Mouse (Mus musculus) hindbrain, embryonic 12.5 days (tissue): ENCODE measurements at regions not wholly inside any gene's neighbourhood (a gene's known extent, or its start where the extent isn't known, plus 50 kb on each side); places are given as distances from the start of the nearest gene placed in this dataset.
"Not testable (repeated sequence)": the region's sequence is repeated elsewhere in the genome, so short reads cannot be mapped to it uniquely, and the experiment has no call there.

Source experiments
- ATAC-seq: fragments of 200-750 bp; cut with Nextera tagmentation; 2 replicates; pipeline ENCODE4 v1.8.0; 2017; ENCODE audit warnings: moderate TSS enrichment; ENCODE audit not compliant: low FRiP score
- H3K27ac ChIP-seq: fragments of 300-500 bp; sonication (generic); 2 replicates; pipeline ENCODE4 v1.5.1; 2016; ENCODE audit warnings: mild to moderate bottlenecking
- H3K27me3 ChIP-seq: fragments of 300-500 bp; sonication (generic); 2 replicates; pipeline ENCODE4 v1.6.1; 2016; ENCODE audit warnings: mild to moderate bottlenecking
- H3K36me3 ChIP-seq: fragments of 300-500 bp; sonication (generic); 2 replicates; pipeline ENCODE4 v1.6.1; 2016; ENCODE audit warnings: mild to moderate bottlenecking
- H3K4me1 ChIP-seq: fragments of 300-500 bp; sonication (generic); 2 replicates; pipeline ENCODE4 v1.6.1; 2016
- H3K4me2 ChIP-seq: fragments of 300-500 bp; sonication (generic); replicated peaks from 2 replicates; pipeline ENCODE4 v1.6.1; 2016; ENCODE audit warnings: mild to moderate bottlenecking
- H3K4me3 ChIP-seq: fragments of 300-500 bp; sonication (generic); 2 replicates; pipeline ENCODE4 v1.5.1; 2016; ENCODE audit warnings: mild to moderate bottlenecking
- H3K9ac ChIP-seq: fragments of 300-500 bp; sonication (generic); 2 replicates; pipeline ENCODE4 v1.6.1; 2016; ENCODE audit warnings: mild to moderate bottlenecking, moderate library complexity
- H3K9me3 ChIP-seq: fragments of 300-500 bp; sonication (generic); replicated peaks from 2 replicates; pipeline ENCODE4 v1.6.1; 2016; ENCODE audit warnings: mild to moderate bottlenecking
- WGBS: fragments of 180-500 bp; shearing (Covaris S2); methylation state at CpG from one replicate; pipeline ENCODE4 v1.1.7; 2016; 5-methylcytosine and 5-hydroxymethylcytosine counted together

GRCm38 (mm10) chr14:14520195-14520594 is 119.1 kb downstream of the Olfr721-ps1 start:
- Histone ChIP-seq H3K9ac (no peak overlapping the region), H3K27me3 (no peaks in the 10 kb centered on the region), H3K4me2 (no peak overlapping the region), H3K27ac (no peak overlapping the region), H3K36me3 (no peaks in the 10 kb centered on the region), H3K9me3 (no peaks in the 10 kb centered on the region), H3K4me1 (0 out of 2 replicates have a peak, but pooled peaks cover 2% of the 10 kb centered on the region), H3K4me3 (no peak overlapping the region)
- no peak for ATAC-seq

- not testable (repeated sequence) for H3K4me3 ChIP-seq, H3K9ac ChIP-seq, H3K4me1 ChIP-seq, H3K27ac ChIP-seq, H3K4me2 ChIP-seq, H3K9me3 ChIP-seq, H3K27me3 ChIP-seq, ATAC-seq, H3K36me3 ChIP-seq
- WGBS = 73% methylated on average over 6 of the region's 6 CpGs
These were observed 120.2 kb downstream of the Olfr721-ps1 start for GRCm38 (mm10) chr14:14521331-14521730.

- no peaks in the 10 kb centered on the region for H3K36me3 ChIP-seq
- WGBS = 92% methylated on average over 4 of the region's 4 CpGs
- ATAC-seq = no peak
These were observed 124.1 kb downstream of the Olfr721-ps1 start for GRCm38 (mm10) chr14:14525225-14525624.

DNA sequence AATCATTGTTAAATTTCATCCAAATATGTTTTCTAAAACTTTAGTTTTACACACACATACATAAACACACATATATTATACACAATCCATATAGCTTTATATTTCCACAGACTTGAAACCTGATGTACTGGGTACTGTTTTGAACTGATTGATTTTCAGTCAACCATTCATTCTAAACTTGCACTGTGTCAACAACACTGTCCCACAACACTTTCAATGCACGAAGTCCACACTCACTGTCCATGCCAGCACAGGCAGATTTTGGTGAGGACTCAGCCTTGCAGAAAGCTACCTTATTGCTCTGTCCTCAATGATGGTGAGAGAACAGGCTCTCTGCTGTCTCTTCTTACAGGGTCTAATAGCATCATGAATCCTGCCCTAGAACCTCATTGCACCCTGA is 127.3 kb downstream of the Olfr721-ps1 start:
- Histone ChIP-seq H3K4me3 (no peak overlapping the region), H3K4me1 (no peaks in the 10 kb centered on the region), H3K27me3 (no peaks in the 10 kb centered on the region), H3K9me3 (no peaks in the 10 kb centered on the region), H3K27ac (no peak overlapping the region), H3K36me3 (no peaks in the 10 kb centered on the region), H3K4me2 (no peak overlapping the region), H3K9ac (no peak overlapping the region)
- ATAC-seq = no peak
- 73% methylated on average over 1 of the region's 1 CpGs for WGBS

More at GRCm38 (mm10) chr14:14525225-14525624, 124.1 kb downstream of the Olfr721-ps1 start:
- no peak overlapping the region for H3K9ac ChIP-seq
- no peaks in the 10 kb centered on the region for H3K4me1 ChIP-seq
- H3K27ac ChIP-seq = no peak overlapping the region
- no peaks in the 10 kb centered on the region for H3K27me3 ChIP-seq
- H3K4me2 ChIP-seq = no peak overlapping the region
- H3K9me3 ChIP-seq = no peaks in the 10 kb centered on the region
- H3K4me3 ChIP-seq = no peak overlapping the region

GRCm38 (mm10) chr14:14541206-14541605 is 140.1 kb downstream of the Olfr721-ps1 start:
- Histone ChIP-seq H3K27ac (no peak overlapping the region), H3K4me2 (no peak overlapping the region), H3K9ac (no peak overlapping the region), H3K27me3 (no peaks in the 10 kb centered on the region), H3K36me3 (no peaks in the 10 kb centered on the region), H3K4me1 (no peaks in the 10 kb centered on the region), H3K4me3 (no peak overlapping the region), H3K9me3 (no peaks in the 10 kb centered on the region)
- ATAC-seq = no peak

DNA sequence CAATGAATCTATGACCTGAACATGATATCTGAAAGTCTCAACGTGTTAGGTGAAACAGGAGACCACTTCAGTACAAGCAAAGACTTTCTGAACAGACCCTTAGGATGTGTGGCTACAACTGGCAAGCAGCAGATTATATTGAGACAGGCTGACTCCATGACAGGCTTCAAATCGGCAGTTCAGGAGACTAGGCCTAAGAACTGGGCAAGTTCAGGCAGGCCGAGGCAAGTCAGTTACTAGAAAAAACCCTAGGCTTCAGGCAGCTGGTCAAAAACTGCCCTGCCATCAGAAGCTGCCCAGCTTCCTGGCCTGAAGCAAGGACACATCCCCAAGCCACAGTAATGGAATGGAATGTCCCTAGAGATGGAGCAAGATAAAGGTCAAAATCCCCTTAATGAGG is 140.6 kb downstream of the Olfr721-ps1 start:
- ATAC-seq = no peak
- no peak overlapping the region for H3K9ac ChIP-seq
- WGBS = 70% methylated on average over 3 of the region's 3 CpGs

DNA sequence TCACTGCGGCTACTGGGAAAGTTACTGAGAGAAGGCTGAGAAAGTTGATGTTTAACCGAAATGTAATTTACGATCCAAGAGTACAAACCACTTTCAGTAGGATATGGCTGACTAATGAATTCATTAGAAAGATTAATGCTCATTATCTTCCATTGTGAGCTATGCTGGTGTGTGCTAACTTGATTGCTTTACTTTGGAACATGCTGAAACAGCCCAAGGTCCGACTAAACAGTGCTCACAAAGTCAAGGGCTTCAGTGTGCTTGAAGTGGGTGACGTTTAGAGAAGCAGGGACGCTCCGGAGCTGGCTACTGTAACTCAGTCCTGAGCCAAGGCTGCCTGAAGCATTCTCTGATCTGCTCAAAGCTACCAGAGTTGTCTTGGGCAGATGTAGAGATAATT is 143.1 kb downstream of the Olfr721-ps1 start:
- 78% methylated on average over 7 of the region's 7 CpGs for WGBS

More for the DNA sequence above, 140.6 kb downstream of the Olfr721-ps1 start:
- no peaks in the 10 kb centered on the region for H3K36me3 ChIP-seq
- H3K27me3 ChIP-seq = no peaks in the 10 kb centered on the region
- H3K4me1 ChIP-seq = no peaks in the 10 kb centered on the region
- no peak overlapping the region for H3K27ac ChIP-seq
- H3K4me3 ChIP-seq = no peak overlapping the region
- no peak overlapping the region for H3K4me2 ChIP-seq
- no peaks in the 10 kb centered on the region for H3K9me3 ChIP-seq

GRCm38 (mm10) chr14:14552201-14552600 is 149.9 kb upstream of the Slc4a7 start:
- 69% methylated on average over 2 of the region's 2 CpGs for WGBS
- H3K4me2 ChIP-seq = no peak overlapping the region
- ATAC-seq = no peak

More for the DNA sequence above, 143.1 kb downstream of the Olfr721-ps1 start:
- H3K9me3 ChIP-seq = no peaks in the 10 kb centered on the region
- H3K4me1 ChIP-seq = no peaks in the 10 kb centered on the region
- no peak overlapping the region for H3K27ac ChIP-seq
- H3K9ac ChIP-seq = no peak overlapping the region
- H3K4me2 ChIP-seq = no peak overlapping the region
- H3K27me3 ChIP-seq = no peaks in the 10 kb centered on the region
- H3K36me3 ChIP-seq = no peaks in the 10 kb centered on the region
- no peak overlapping the region for H3K4me3 ChIP-seq
- ATAC-seq = no peak

GRCm38 (mm10) chr14:14574851-14575250 is 127.2 kb upstream of the Slc4a7 start:
- Histone ChIP-seq H3K27me3 (no peaks in the 10 kb centered on the region), H3K36me3 (no peaks in the 10 kb centered on the region), H3K4me2 (no peak overlapping the region), H3K4me3 (no peak overlapping the region), H3K9ac (no peak overlapping the region), H3K9me3 (no peaks in the 10 kb centered on the region), H3K27ac (no peak overlapping the region), H3K4me1 (no peaks in the 10 kb centered on the region)
- WGBS = 75% methylated on average over 4 of the region's 4 CpGs
- no peak for ATAC-seq

More at GRCm38 (mm10) chr14:14552201-14552600, 149.9 kb upstream of the Slc4a7 start:
- Histone ChIP-seq H3K9me3 (no peaks in the 10 kb centered on the region; the same call in 1 of the 2 replicates), H3K4me1 (no peaks in the 10 kb centered on the region), H3K36me3 (no peaks in the 10 kb centered on the region), H3K4me3 (no peak overlapping the region), H3K27me3 (no peaks in the 10 kb centered on the region), H3K27ac (no peak overlapping the region), H3K9ac (no peak overlapping the region)

- WGBS = 88% methylated on average over 2 of the region's 2 CpGs
- no peak for ATAC-seq
These were observed 110.1 kb upstream of the Slc4a7 start for GRCm38 (mm10) chr14:14591939-14592338.

DNA sequence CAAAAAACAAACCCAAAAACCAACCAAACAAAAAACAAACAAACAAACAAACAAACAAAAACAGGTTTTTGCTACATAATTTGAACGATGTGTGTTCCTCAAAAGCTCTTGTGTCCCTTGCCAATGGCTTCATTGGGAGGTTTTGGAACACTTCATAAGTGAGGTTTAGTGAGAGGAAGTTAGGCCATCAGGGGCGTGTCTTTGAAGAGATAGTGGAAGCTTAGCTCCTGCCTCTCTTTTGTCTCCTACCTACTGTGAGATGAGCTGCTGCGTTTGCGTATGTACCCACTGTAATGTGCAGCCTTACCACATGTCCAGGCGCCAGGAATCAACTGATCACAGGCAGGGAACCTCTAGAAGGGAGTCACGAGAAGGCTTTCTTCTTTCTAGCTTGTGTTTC is 107.3 kb upstream of the Slc4a7 start:
- ATAC-seq = no peak
- Histone ChIP-seq H3K27me3 (no peaks in the 10 kb centered on the region), H3K4me1 (no peaks in the 10 kb centered on the region), H3K4me3 (no peak overlapping the region), H3K36me3 (no peaks in the 10 kb centered on the region), H3K9me3 (no peaks in the 10 kb centered on the region), H3K27ac (no peak overlapping the region), H3K4me2 (no peak overlapping the region), H3K9ac (no peak overlapping the region)
- WGBS = 85% methylated on average over 6 of the region's 6 CpGs

More at GRCm38 (mm10) chr14:14591939-14592338, 110.1 kb upstream of the Slc4a7 start:
- Histone ChIP-seq H3K27ac (no peak overlapping the region), H3K4me2 (no peak overlapping the region), H3K4me3 (no peak overlapping the region), H3K27me3 (no peaks in the 10 kb centered on the region), H3K36me3 (no peaks in the 10 kb centered on the region), H3K9me3 (no peaks in the 10 kb centered on the region), H3K9ac (no peak overlapping the region), H3K4me1 (no peaks in the 10 kb centered on the region)

DNA sequence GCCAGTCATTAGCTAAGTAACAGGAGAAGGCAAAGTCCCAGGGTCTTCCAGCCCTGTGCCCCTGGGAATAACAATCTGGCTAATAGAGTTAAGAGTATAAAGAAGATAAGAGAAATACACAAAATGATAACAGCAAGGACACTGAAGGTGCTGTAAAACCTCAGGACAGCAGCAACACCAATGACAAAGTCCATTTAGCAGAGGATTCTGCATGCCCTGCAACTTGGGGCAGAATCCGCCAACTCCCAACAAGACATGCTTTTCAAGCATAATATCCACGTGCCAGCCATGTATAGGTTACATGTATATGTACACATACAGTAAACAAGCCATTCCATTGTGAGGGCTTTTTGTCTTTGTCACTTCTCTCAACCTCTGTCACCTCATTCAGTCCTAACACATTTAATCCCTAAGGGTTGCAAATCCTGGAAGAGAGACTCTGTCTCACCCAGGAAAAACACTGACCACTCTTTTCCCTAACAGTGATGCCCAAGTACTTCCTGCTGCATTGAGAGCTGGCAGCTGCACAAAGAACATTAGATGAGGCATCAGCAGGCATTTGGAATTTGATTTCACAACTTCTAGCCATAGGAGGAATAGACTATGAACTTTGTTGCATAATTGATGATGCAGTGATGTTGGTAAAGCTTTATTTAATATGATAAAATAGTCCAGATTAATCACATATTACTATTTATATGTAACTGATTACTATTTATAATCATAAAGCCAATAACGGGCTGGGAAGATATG is 105.8 kb upstream of the Slc4a7 start:
- 90% methylated on average over 3 of the region's 3 CpGs for WGBS
- Histone ChIP-seq H3K27ac (no peak overlapping the region), H3K36me3 (no peaks in the 10 kb centered on the region), H3K4me2 (no peak overlapping the region), H3K4me1 (no peaks in the 10 kb centered on the region), H3K27me3 (no peaks in the 10 kb centered on the region), H3K4me3 (no peak overlapping the region), H3K9ac (no peak overlapping the region), H3K9me3 (no peaks in the 10 kb centered on the region)
- no peak for ATAC-seq

- no peak for ATAC-seq
- WGBS = 64% methylated on average over 2 of the region's 2 CpGs
- H3K27me3 ChIP-seq = no peaks in the 10 kb centered on the region
These were observed 102.5 kb upstream of the Slc4a7 start for GRCm38 (mm10) chr14:14599586-14599985.

More at GRCm38 (mm10) chr14:14599586-14599985, 102.5 kb upstream of the Slc4a7 start:
- H3K9me3 ChIP-seq = no peaks in the 10 kb centered on the region
- no peak overlapping the region for H3K4me3 ChIP-seq
- no peak overlapping the region for H3K4me2 ChIP-seq
- no peak overlapping the region for H3K27ac ChIP-seq
- H3K9ac ChIP-seq = no peak overlapping the region
- H3K36me3 ChIP-seq = no peaks in the 10 kb centered on the region
- no peaks in the 10 kb centered on the region for H3K4me1 ChIP-seq
